Mouse (Mus musculus) liver, embryonic 11.5 days (tissue): ENCODE results near the gene Gm28308. TPM values are rescaled to one million over a fixed set of nuclear protein-coding genes. Genes with fewer than 3 reads are reported as not detected.

Experiments used
- ATAC-seq: fragments of 200-750 bp; cut with Nextera tagmentation; replicated peaks from 2 replicates; pipeline ENCODE4 v1.8.0; 2017; ENCODE audit warnings: moderate number of reproducible peaks, mild to moderate bottlenecking, moderate TSS enrichment, moderate library complexity; ENCODE audit not compliant: low FRiP score
- DNase-seq: peaks from one replicate; pipeline ENCODE4 v3.0.0-alpha.2; 2017; ENCODE audit warnings: low spot score
- H3K27ac ChIP-seq: fragments of 300-500 bp; sonication (generic); 2 replicates; pipeline ENCODE4 v1.5.1; 2014; ENCODE audit warnings: mild to moderate bottlenecking, low read depth, low read length, control low read depth
- H3K27me3 ChIP-seq: fragments of 300-500 bp; sonication (generic); replicated peaks from 2 replicates; pipeline ENCODE4 v1.6.1; 2014; ENCODE audit warnings: low read length, mixed read lengths; ENCODE audit not compliant: control insufficient read depth, insufficient read depth
- H3K36me3 ChIP-seq: fragments of 300-500 bp; sonication (generic); 2 replicates; pipeline ENCODE4 v1.6.1; 2014; ENCODE audit warnings: mild to moderate bottlenecking, low read length, moderate library complexity, mixed read lengths; ENCODE audit not compliant: control insufficient read depth, insufficient read depth
- H3K4me1 ChIP-seq: fragments of 300-500 bp; sonication (generic); replicated peaks from 2 replicates; pipeline ENCODE4 v1.6.1; 2014; ENCODE audit warnings: low read length, mixed read lengths; ENCODE audit not compliant: control insufficient read depth, insufficient read depth
- H3K4me2 ChIP-seq: fragments of 300-500 bp; sonication (generic); 2 replicates; pipeline ENCODE4 v1.6.1; 2014; ENCODE audit warnings: mild to moderate bottlenecking, control low read depth, moderate library complexity
- H3K4me3 ChIP-seq: fragments of 300-500 bp; sonication (generic); 2 replicates; pipeline ENCODE4 v1.5.1; 2014; ENCODE audit warnings: low read depth, low read length, control low read depth
- H3K9ac ChIP-seq: fragments of 300-500 bp; sonication (generic); 2 replicates; pipeline ENCODE4 v1.6.1; 2014; ENCODE audit warnings: low read depth, low read length, control low read depth
- H3K9me3 ChIP-seq: fragments of 300-500 bp; sonication (generic); 2 replicates; pipeline ENCODE4 v1.6.1; 2016; ENCODE audit warnings: low read length, inconsistent platforms, mixed read lengths; ENCODE audit not compliant: control insufficient read depth
- WGBS: fragments of 180-500 bp; shearing (Covaris S2); extraction: QIAGEN DNeasy Blood & Tissue Kit; methylation state at CpG from one replicate; pipeline ENCODE4 v1.1.7; 2014; 5-methylcytosine and 5-hydroxymethylcytosine counted together
- polyA plus RNA-seq: library from polyadenylated mRNA; unstranded; fragments of >200 nt; fragmentation: Nextera tagmentation; extraction: Ambion mirVana; gene quantifications from 2 replicates; pipeline ENCODE4 v1.2.1, GENCODE M21; 2014

Gm28308 gene
- polyA plus RNA-seq, 1 experiment from 2014 or later = not detected

- Histone ChIP-seq H3K9me3 (no peaks in the 10 kb centered on the region), H3K4me1 (no peaks in the 10 kb centered on the region), H3K4me2 (no peak overlapping the region), H3K27me3 (peaks cover 98% of the 10 kb centered on the region), H3K4me3 (no peak overlapping the region), H3K27ac (no peak overlapping the region), H3K36me3 (no peaks in the 10 kb centered on the region), H3K9ac (no peak overlapping the region)
- DNase-seq = no peak
- 3% methylated on average over 9 of the region's 9 CpGs for WGBS
- ATAC-seq = no peak
Measured at GRCm38 (mm10) chr6:52241001-52241621, 28.0 kb upstream of the Gm28308 start.

GRCm38 (mm10) chr6:52240389-52241000 lies 27.4 kb upstream of the Gm28308 start, which contains the start of gene Hoxa10:
Gene Hoxa10, minus strand, starts transcription at chr6:52240854.
- H3K27me3 ChIP-seq = peaks cover 98% of the 10 kb centered on the region
- no peaks in the 10 kb centered on the region for H3K36me3 ChIP-seq
- DNase-seq (no peak), ATAC-seq (no peak)
- H3K9me3 ChIP-seq = no peaks in the 10 kb centered on the region
- no peak within 1 kb of the TSS for H3K4me2 ChIP-seq
- H3K4me1 ChIP-seq = no peaks in the 10 kb centered on the region
- no peak within 1 kb of the TSS for H3K27ac ChIP-seq
- no peak within 1 kb of the TSS for H3K9ac ChIP-seq
- 2% methylated on average over 35 of the region's 35 CpGs for WGBS
- no peak within 1 kb of the TSS for H3K4me3 ChIP-seq

- H3K9ac ChIP-seq = no peak overlapping the region
- DNase-seq (no peak), ATAC-seq (no peak)
- WGBS = 2% methylated on average over 30 of the region's 30 CpGs
- H3K27me3 ChIP-seq = peaks cover 98% of the 10 kb centered on the region
- no peak overlapping the region for H3K4me2 ChIP-seq
- H3K4me3 ChIP-seq = no peak overlapping the region
- H3K36me3 ChIP-seq = no peaks in the 10 kb centered on the region
- H3K27ac ChIP-seq = no peak overlapping the region
- no peaks in the 10 kb centered on the region for H3K9me3 ChIP-seq
- no peaks in the 10 kb centered on the region for H3K4me1 ChIP-seq
Measured at GRCm38 (mm10) chr6:52239625-52240388, 26.7 kb upstream of the Gm28308 start.

GRCm38 (mm10) chr6:52238976-52239375 lies 25.8 kb upstream of the Gm28308 start:
- Histone ChIP-seq H3K27me3 (peaks cover 98% of the 10 kb centered on the region), H3K36me3 (no peaks in the 10 kb centered on the region), H3K27ac (no peak overlapping the region), H3K4me2 (no peak overlapping the region), H3K9me3 (no peaks in the 10 kb centered on the region), H3K9ac (no peak overlapping the region), H3K4me3 (no peak overlapping the region), H3K4me1 (no peaks in the 10 kb centered on the region)
- 3% methylated on average over 7 of the region's 7 CpGs for WGBS
- DNase-seq = no peak
- ATAC-seq = no peak

GRCm38 (mm10) chr6:52238155-52238545 lies 25.0 kb upstream of the Gm28308 start:
- no peak overlapping the region for H3K27ac ChIP-seq
- no peaks in the 10 kb centered on the region for H3K36me3 ChIP-seq
- no peaks in the 10 kb centered on the region for H3K4me1 ChIP-seq
- ATAC-seq (no peak), DNase-seq (no peak)
- H3K9me3 ChIP-seq = no peaks in the 10 kb centered on the region
- H3K27me3 ChIP-seq = peaks cover 98% of the 10 kb centered on the region
- 2% methylated on average over 7 of the region's 7 CpGs for WGBS
- no peak overlapping the region for H3K4me3 ChIP-seq
- H3K9ac ChIP-seq = no peak overlapping the region
- no peak overlapping the region for H3K4me2 ChIP-seq

- H3K36me3 ChIP-seq = no peaks in the 10 kb centered on the region
- no peak overlapping the region for H3K4me2 ChIP-seq
- peaks cover 98% of the 10 kb centered on the region for H3K27me3 ChIP-seq
- WGBS = 10% methylated on average over 10 of the region's 10 CpGs
- H3K4me3 ChIP-seq = no peak overlapping the region
- H3K27ac ChIP-seq = no peak overlapping the region
- no peaks in the 10 kb centered on the region for H3K4me1 ChIP-seq
- DNase-seq (no peak), ATAC-seq (no peak)
- H3K9me3 ChIP-seq = no peaks in the 10 kb centered on the region
- no peak overlapping the region for H3K9ac ChIP-seq
Measured at GRCm38 (mm10) chr6:52237346-52238154, 24.4 kb upstream of the Gm28308 start.

- H3K27ac ChIP-seq = no peak overlapping the region
- WGBS = 11% methylated on average over 3 of the region's 3 CpGs
- no peaks in the 10 kb centered on the region for H3K36me3 ChIP-seq
- H3K27me3 ChIP-seq = peaks cover 98% of the 10 kb centered on the region
- DNase-seq (no peak), ATAC-seq (no peak)
- no peaks in the 10 kb centered on the region for H3K4me1 ChIP-seq
- no peaks in the 10 kb centered on the region for H3K9me3 ChIP-seq
- no peak overlapping the region for H3K4me2 ChIP-seq
- no peak overlapping the region for H3K9ac ChIP-seq
- no peak overlapping the region for H3K4me3 ChIP-seq
Measured at GRCm38 (mm10) chr6:52236806-52237205, 23.7 kb upstream of the Gm28308 start.

- WGBS = 23% methylated on average over 6 of the region's 6 CpGs
- Histone ChIP-seq H3K4me3 (no peak overlapping the region), H3K36me3 (no peaks in the 10 kb centered on the region), H3K4me2 (no peak overlapping the region), H3K9me3 (no peaks in the 10 kb centered on the region), H3K4me1 (no peaks in the 10 kb centered on the region), H3K27ac (no peak overlapping the region), H3K9ac (no peak overlapping the region), H3K27me3 (peaks cover 96% of the 10 kb centered on the region)
- no peak for ATAC-seq
- no peak for DNase-seq
Measured at GRCm38 (mm10) chr6:52235866-52236265, 22.7 kb upstream of the Gm28308 start.
